In the genomic region with DNA sequence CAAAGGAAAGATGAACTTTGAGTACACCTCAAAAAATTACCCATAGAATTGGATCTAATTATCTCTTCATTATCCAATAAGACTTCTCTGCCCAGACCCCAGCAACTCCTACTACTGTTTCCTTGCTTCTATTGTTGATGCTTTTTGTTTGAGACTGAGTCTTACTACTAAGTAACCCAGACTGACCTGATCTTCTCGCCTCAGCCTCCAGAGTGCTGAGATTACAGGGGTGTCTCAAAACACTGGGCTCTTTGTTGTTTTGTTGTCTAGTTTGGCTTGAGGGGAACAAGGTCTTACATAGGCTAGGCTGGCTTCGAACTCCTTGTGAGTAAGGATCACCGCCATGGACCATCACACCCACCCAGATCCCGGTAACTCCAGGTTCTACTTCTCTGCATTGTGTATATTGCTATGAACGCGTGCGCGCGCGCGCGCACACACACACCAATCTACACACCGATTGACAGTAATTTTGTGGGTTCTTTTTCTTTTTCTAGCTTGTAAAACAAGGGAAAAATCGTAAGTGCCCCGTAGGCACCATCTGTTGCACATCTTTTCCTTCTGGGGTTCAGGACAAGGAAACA, we compare ENCODE assay signal across 8 mouse cellular contexts. TPM values are rescaled to one million over a fixed set of nuclear protein-coding genes. Genes with fewer than 3 reads are reported as not detected.
A peak's percentile ranks its signal among the peaks of the same experiment; 100 is the strongest.
DNase-seq lines count a peak whose midpoint lies in the region.

No protein-coding gene starts in this region.

- 27% methylated on average over 15 of the region's 15 CpGs for WGBS in hindbrain, embryonic 10.5 days
- WGBS in midbrain, embryonic 10.5 days = 26% methylated on average over 15 of the region's 15 CpGs

- no peaks in the 10 kb centered on the region for H3K36me3 ChIP-seq in hindbrain, embryonic 10.5 days
- no peaks in the 10 kb centered on the region for H3K36me3 ChIP-seq in midbrain, embryonic 10.5 days

- H3K27ac ChIP-seq in hindbrain, embryonic 10.5 days = peak overlapping the region; percentile 92
- peak overlapping the region; percentile 92 for H3K27ac ChIP-seq in midbrain, embryonic 10.5 days (replicated peaks)

- peaks cover 29% of the 10 kb centered on the region; the same call in 1 of the 2 replicates for H3K27me3 ChIP-seq in hindbrain, embryonic 10.5 days (ENCODE audit: insufficient read depth, poor library complexity, severe bottlenecking)
- peaks cover 21% of the 10 kb centered on the region for H3K27me3 ChIP-seq in midbrain, embryonic 10.5 days (ENCODE audit: low read depth, poor library complexity, severe bottlenecking)

- intact Hi-C loops in heart, postnatal 10 days (cut with DNase I) = loop anchor here (10.0 kb wide), 1 partner anchor 86 kb away; no protein-coding TSS in a partner anchor

- no peaks in the 10 kb centered on the region for H3K9me3 ChIP-seq in hindbrain, embryonic 10.5 days
- H3K9me3 ChIP-seq in midbrain, embryonic 10.5 days (replicated peaks) = no peaks in the 10 kb centered on the region

- peak; percentile 76 for DNase-seq in heart, adult 11 months
- no peak for DNase-seq in heart, postnatal 10 days
- DNase-seq in NIH3T3 (ENCODE audit: low read depth) = peak; percentile 58
- DNase-seq in hindbrain, embryonic 10.5 days (ENCODE audit: low spot score) = peak; percentile 43
- DNase-seq in midbrain, embryonic 10.5 days (ENCODE audit: low spot score) = peak; percentile 43
- no peak for DNase-seq in frontal cortex, postnatal 25 days (ENCODE audit: low spot score in 2 of 2)
- DNase-seq in natural killer cell, adult 2 months (ENCODE audit: low spot score in 2 of 2) = no peak
- DNase-seq in testis, postnatal 10 days (ENCODE audit: low spot score) = no peak

- H3K4me3 ChIP-seq in hindbrain, embryonic 10.5 days = peak overlapping the region; percentile 50
- H3K4me3 ChIP-seq in midbrain, embryonic 10.5 days = peak overlapping the region; percentile 52

- H3K4me1 ChIP-seq in hindbrain, embryonic 10.5 days (replicated peaks) = peaks cover 48% of the 10 kb centered on the region
- H3K4me1 ChIP-seq in midbrain, embryonic 10.5 days = peaks cover 49% of the 10 kb centered on the region

RNA-seq across cellular contexts. Expression of a gene that starts 7.5 kb away (rescaled TPM):
- under 1 TPM in 1 of 2 experiments, not detected in 1; 0.45 TPM for total RNA-seq in heart, postnatal 10 days (2021)
- polyA plus RNA-seq in hindbrain, embryonic 10.5 days (2016; fragmentation: Nextera tagmentation; extraction: Ambion mirVana) = 36.6 and 44.2 TPM in 2 replicates
- 39.1 and 54.1 TPM in 2 replicates for polyA plus RNA-seq in midbrain, embryonic 10.5 days (2016; fragmentation: Nextera tagmentation; extraction: Ambion mirVana)

RNA-seq across cellular contexts. Expression of a gene that starts 14.6 kb away (rescaled TPM):
- total RNA-seq in heart, postnatal 10 days (2021) = 100 to 1,000 TPM in 1 of 2 experiments, 10 to 100 TPM in 1; 93.3 to 120 TPM
- polyA plus RNA-seq in hindbrain, embryonic 10.5 days (2016; fragmentation: Nextera tagmentation; extraction: Ambion mirVana) = 0.40 and 1.1 TPM in 2 replicates
- 0.72 and 0.99 TPM in 2 replicates for polyA plus RNA-seq in midbrain, embryonic 10.5 days (2016; fragmentation: Nextera tagmentation; extraction: Ambion mirVana)

Comparison
In these comparisons a context has a peak if more than half of its experiments do, and no peak if none do; other contexts are left out.
1. DNase-seq: peak in heart, adult 11 months (single experiment), NIH3T3 (single experiment), hindbrain, embryonic 10.5 days (single experiment) and midbrain, embryonic 10.5 days (single experiment); none in heart, postnatal 10 days (0 of 2), frontal cortex, postnatal 25 days (0 of 2), natural killer cell, adult 2 months (0 of 2) and testis, postnatal 10 days (single experiment).